Mouse (Mus musculus) forebrain, postnatal 0 days (tissue): ENCODE measurements around the gene Mpp1. TPM values are rescaled to one million over a fixed set of nuclear protein-coding genes. Genes with fewer than 3 reads are reported as not detected.

ENCODE experiments used
- ATAC-seq: fragments of 200-750 bp; cut with Nextera tagmentation; 2 replicates; pipeline ENCODE4 v1.8.0; 2017; ENCODE audit warnings: mild to moderate bottlenecking, moderate library complexity
- DNase-seq: peaks from one replicate; pipeline ENCODE4 v3.0.0-alpha.2; 2015
- H3K27ac ChIP-seq: fragments of 300-500 bp; sonication (generic); 2 replicates; pipeline ENCODE4 v1.5.1; 2014; ENCODE audit warnings: low read depth, mild to moderate bottlenecking, antibody characterized with exemption, low read length, moderate library complexity, mixed read lengths
- H3K27me3 ChIP-seq: fragments of 300-500 bp; sonication (generic); 2 replicates; pipeline ENCODE4 v1.6.1; 2014; ENCODE audit warnings: mild to moderate bottlenecking, low read length, mixed read lengths; ENCODE audit not compliant: insufficient read depth
- H3K36me3 ChIP-seq: fragments of 300-500 bp; sonication (generic); 2 replicates; pipeline ENCODE4 v1.6.1; 2014; ENCODE audit warnings: mild to moderate bottlenecking, moderate library complexity; ENCODE audit not compliant: insufficient read depth
- H3K4me1 ChIP-seq: fragments of 300-500 bp; sonication (generic); 2 replicates; pipeline ENCODE4 v1.6.1; 2014; ENCODE audit warnings: antibody characterized with exemption; ENCODE audit not compliant: insufficient read depth
- H3K4me2 ChIP-seq: fragments of 300-500 bp; sonication (generic); 2 replicates; pipeline ENCODE4 v1.6.1; 2014; ENCODE audit warnings: low read depth, mild to moderate bottlenecking, moderate library complexity
- H3K4me3 ChIP-seq: fragments of 300-500 bp; sonication (generic); 2 replicates; pipeline ENCODE4 v1.5.1; 2014; ENCODE audit warnings: low read depth, low read length, mixed read lengths
- H3K9ac ChIP-seq: fragments of 300-500 bp; sonication (generic); 2 replicates; pipeline ENCODE4 v1.6.1; 2014; ENCODE audit warnings: mild to moderate bottlenecking
- H3K9me3 ChIP-seq: fragments of 300-500 bp; sonication (generic); 2 replicates; pipeline ENCODE4 v1.6.1; 2016; ENCODE audit warnings: low read length
- CTCF ChIP-seq: sonication (generic); IDR thresholded peaks from 2 replicates; pipeline ENCODE4 v1.5.1; 2016; ENCODE audit warnings: antibody characterized with exemption, control low read depth, low read depth
- WGBS: fragments of 180-500 bp; shearing (Covaris S2); extraction: QIAGEN DNeasy Blood & Tissue Kit; methylation state at CpG from one replicate; pipeline ENCODE4 v1.1.7; 2014; 5-methylcytosine and 5-hydroxymethylcytosine counted together
- polyA plus RNA-seq: library from polyadenylated mRNA; unstranded; fragments of >200 nt; fragmentation: Nextera tagmentation; extraction: Ambion mirVana; gene quantifications from 2 replicates; pipeline ENCODE4 v1.2.1, GENCODE M21; 2015
- total RNA-seq: library from RNA; depleted of rRNA; stranded (reverse); fragments of >200 nt; gene quantifications from 2 replicates; pipeline ENCODE4 v1.2.3, GENCODE M21; 2014

Mpp1 gene
- total and polyA plus RNA-seq, 2 experiments from 2014 or later: 17.1 to 25.5 TPM

DNA sequence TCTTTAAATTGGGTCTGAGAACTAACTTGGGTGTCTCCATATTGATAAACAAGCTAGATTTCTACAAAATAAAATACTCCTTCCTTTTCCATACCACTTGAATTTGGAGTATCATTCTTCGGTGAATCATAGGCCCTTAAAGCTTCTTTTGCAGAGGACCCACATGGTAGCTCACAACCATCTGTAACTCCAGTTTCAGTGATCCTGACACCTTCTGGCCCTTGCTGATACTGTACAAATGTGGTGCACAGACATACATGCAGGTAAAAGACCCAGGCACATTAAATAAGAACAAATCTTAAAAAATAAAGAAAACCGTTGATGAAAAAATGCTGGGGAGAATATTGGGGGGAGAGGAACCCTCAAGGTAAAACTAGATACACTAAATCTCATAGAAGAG lies 7.4 kb upstream of the Mpp1 start:
- H3K4me3 ChIP-seq: no peak overlapping the region
- ATAC-seq (no peak), DNase-seq (no peak)
- H3K4me2 ChIP-seq: no peak overlapping the region
- no peaks in the 10 kb centered on the region for H3K4me1 ChIP-seq
- H3K27ac ChIP-seq: no peak overlapping the region
- 95% methylated on average over 2 of the region's 2 CpGs for WGBS
- H3K36me3 ChIP-seq: no peaks in the 10 kb centered on the region
- no peaks in the 10 kb centered on the region for H3K9me3 ChIP-seq
- no peak overlapping the region for H3K9ac ChIP-seq
- H3K27me3 ChIP-seq: no peaks in the 10 kb centered on the region
- TF ChIP-seq CTCF: no peak

DNA sequence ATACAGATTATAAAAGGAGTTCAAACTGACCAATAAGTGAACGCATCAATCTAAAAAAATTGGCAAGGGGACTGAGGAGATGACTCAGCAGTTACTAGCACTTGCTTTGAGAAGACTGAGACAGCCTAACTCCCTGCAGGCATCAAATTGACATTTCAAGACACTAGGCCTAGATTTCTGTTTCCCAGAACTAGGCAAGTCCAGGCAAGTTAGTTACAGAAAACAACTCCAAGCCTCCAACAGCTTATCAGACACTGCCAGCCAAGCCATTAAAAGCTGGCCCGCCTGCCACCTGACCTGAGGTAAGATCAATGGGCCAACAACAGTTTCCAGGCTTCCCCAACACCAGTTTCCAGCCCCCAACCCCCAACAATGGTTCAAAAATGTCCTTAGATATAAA lies 6.9 kb upstream of the Mpp1 start:
- Histone ChIP-seq H3K4me2 (no peak overlapping the region), H3K4me1 (no peaks in the 10 kb centered on the region), H3K4me3 (no peak overlapping the region), H3K9me3 (no peaks in the 10 kb centered on the region), H3K9ac (no peak overlapping the region), H3K27ac (no peak overlapping the region), H3K27me3 (no peaks in the 10 kb centered on the region), H3K36me3 (no peaks in the 10 kb centered on the region)
- no peak for DNase-seq
- WGBS: 88% methylated on average over 2 of the region's 2 CpGs
- no peak for ATAC-seq
- no peak for TF ChIP-seq CTCF

DNA sequence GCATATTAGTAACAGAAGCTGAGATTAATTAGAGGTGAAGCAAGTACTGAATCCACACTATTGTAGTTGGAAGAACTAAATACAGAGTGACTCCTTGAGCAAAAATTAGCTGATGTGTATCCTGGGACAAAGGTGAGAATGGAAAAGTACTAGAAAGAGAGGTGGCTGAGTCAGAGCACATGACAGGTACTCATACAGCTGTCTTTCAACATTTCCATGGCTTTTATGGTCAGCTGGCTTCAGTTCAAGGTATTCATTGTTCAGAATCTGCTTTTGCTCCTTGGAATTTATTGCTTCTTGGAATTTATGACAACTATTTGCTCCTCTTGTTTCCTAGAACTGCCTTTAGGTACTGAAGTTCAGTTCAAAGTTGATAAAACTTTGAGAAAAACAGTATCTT lies 6.1 kb upstream of the Mpp1 start:
- H3K4me1 ChIP-seq: no peaks in the 10 kb centered on the region
- H3K9me3 ChIP-seq: no peaks in the 10 kb centered on the region
- H3K4me3 ChIP-seq: no peak overlapping the region
- ATAC-seq (no peak), DNase-seq (no peak)
- no peak for TF ChIP-seq CTCF
- H3K27ac ChIP-seq: no peak overlapping the region
- H3K4me2 ChIP-seq: no peak overlapping the region
- no peaks in the 10 kb centered on the region for H3K27me3 ChIP-seq
- no peak overlapping the region for H3K9ac ChIP-seq
- H3K36me3 ChIP-seq: no peaks in the 10 kb centered on the region

DNA sequence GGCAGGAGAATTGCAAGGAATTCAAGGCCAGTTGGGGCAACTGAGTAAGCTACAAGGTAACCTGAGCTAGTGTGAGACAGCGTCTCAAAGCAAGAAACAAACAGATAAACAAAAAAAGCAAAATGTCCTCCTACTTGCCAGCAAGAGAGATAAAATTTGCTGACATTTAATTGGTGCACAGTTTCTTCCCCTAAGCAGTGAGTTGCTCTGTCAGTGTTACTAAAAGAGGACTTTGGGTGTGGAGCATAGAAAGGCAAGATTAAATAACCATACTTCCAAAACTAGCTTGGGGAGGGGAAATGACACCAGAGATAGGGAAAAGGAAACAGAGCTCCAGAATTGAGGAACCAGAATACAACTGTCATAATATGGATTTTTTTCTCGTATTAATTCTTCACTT lies 1.3 kb downstream of the Mpp1 start:
- Histone ChIP-seq H3K4me2 (no peak overlapping the region), H3K9ac (no peak overlapping the region), H3K4me3 (no peak overlapping the region), H3K4me1 (no peaks in the 10 kb centered on the region), H3K27ac (no peak overlapping the region), H3K9me3 (no peaks in the 10 kb centered on the region), H3K27me3 (no peaks in the 10 kb centered on the region), H3K36me3 (no peaks in the 10 kb centered on the region)
- no peak for DNase-seq
- no peak for TF ChIP-seq CTCF
- WGBS: 69% methylated on average over 2 of the region's 2 CpGs
- ATAC-seq: no peak

DNA sequence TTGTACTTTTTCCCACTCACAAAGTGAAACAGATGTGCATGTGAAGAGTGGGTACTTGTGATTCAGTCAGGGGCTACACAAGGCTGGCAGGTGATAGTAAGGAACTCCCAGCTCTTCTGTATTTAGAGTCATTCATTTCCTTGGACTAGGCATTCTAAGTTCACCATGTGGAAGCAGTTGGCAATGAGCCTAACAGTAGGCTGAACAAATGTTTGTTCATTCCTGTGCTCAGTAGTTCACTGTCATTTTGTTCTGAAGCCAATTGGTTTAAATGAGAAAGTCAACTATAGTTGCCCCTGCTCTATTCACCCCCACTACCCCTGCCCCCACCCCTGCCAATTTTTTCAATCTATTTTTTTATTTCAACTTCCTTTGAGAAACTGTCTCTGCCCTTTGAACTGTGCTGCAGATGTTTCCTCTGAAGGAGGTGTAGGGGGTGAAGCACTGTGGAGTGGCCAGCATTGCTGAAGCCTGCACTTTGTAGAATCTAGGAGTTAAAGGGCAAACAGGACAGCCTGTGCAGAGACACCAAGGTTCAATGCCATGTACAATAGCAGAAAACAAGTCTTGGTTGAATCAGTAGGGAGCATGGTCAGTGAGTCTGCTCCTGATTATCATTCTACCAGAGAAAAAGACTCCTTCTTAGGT lies 2.4 kb downstream of the Mpp1 start:
- Histone ChIP-seq H3K27ac (no peak overlapping the region), H3K4me3 (no peak overlapping the region), H3K4me1 (no peaks in the 10 kb centered on the region), H3K27me3 (no peaks in the 10 kb centered on the region), H3K9me3 (no peaks in the 10 kb centered on the region), H3K4me2 (no peak overlapping the region), H3K36me3 (no peaks in the 10 kb centered on the region), H3K9ac (no peak overlapping the region)
- DNase-seq: no peak
- ATAC-seq: no peak
- TF ChIP-seq CTCF: no peak

DNA sequence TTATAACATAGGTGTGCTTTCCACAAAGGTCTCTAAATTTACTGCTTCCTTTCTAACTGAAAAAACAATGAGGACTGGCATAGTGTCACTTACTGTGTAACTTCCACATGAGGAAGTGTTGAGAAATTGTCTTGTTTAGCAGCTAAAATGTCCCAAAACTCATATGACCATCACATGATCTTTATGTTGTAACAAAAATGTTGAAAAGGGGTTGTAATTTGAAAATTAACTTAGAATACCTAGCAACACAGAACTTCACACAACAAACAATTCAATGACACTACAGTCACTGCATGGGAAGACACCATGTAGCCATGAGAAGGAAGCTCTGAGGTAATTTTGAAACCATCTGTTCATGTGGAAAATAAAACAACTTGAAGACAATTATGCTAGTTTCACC lies 3.9 kb downstream of the Mpp1 start:
- DNase-seq (no peak), ATAC-seq (no peak)
- Histone ChIP-seq H3K4me3 (no peak overlapping the region), H3K36me3 (no peaks in the 10 kb centered on the region), H3K4me1 (no peaks in the 10 kb centered on the region), H3K27me3 (no peaks in the 10 kb centered on the region), H3K9me3 (no peaks in the 10 kb centered on the region), H3K27ac (no peak overlapping the region), H3K9ac (no peak overlapping the region), H3K4me2 (no peak overlapping the region)
- no peak for TF ChIP-seq CTCF

DNA sequence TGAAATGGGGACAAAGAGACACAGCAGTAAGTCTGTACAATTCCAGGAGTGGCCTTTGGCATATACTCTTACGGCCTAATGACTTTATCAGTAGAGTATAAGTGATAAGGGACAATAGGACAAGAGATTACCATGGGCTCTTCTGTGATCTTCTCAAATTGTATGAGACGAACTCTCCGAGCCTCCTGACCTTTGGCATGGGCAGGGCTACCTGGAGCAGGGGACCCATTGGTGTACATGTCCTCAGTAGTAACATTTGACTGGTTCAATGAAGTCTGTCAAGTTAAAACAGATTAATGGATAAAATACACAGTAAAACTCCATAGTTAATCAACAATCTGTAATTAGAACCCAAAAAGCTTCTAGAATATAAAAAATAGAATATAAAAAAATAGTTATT lies 5.2 kb downstream of the Mpp1 start:
- DNase-seq (no peak), ATAC-seq (no peak)
- TF ChIP-seq CTCF: no peak
- H3K4me3 ChIP-seq: no peak overlapping the region
- H3K36me3 ChIP-seq: no peaks in the 10 kb centered on the region
- no peaks in the 10 kb centered on the region for H3K9me3 ChIP-seq
- no peak overlapping the region for H3K4me2 ChIP-seq
- 93% methylated on average over 3 of the region's 3 CpGs for WGBS
- H3K4me1 ChIP-seq: no peaks in the 10 kb centered on the region
- H3K27ac ChIP-seq: no peak overlapping the region
- no peaks in the 10 kb centered on the region for H3K27me3 ChIP-seq
- no peak overlapping the region for H3K9ac ChIP-seq

DNA sequence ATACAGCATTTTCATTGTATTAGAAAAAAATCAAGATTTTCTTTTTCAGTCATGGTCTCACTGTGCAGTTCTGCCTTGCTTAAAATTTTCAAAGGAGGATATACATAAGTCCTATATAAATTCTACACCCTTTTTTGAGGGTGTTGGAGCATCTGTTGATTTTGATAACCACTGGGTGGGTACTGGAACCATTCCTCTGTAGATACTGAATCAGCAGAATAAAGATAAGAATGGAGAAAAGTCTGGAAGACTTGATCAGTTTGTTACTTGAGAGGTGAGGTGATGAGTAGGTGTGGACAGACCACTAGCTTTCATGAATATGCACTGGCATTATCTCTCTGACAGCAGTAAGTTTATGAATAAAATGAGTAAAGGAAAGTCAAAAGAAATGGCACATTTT lies 15.3 kb downstream of the Mpp1 start:
- no peak for TF ChIP-seq CTCF
- no peak for ATAC-seq
- H3K4me2 ChIP-seq: no peak overlapping the region
- H3K27me3 ChIP-seq: no peaks in the 10 kb centered on the region
- H3K9ac ChIP-seq: no peak overlapping the region
- no peaks in the 10 kb centered on the region for H3K9me3 ChIP-seq
- no peak overlapping the region for H3K4me3 ChIP-seq
- H3K27ac ChIP-seq: no peak overlapping the region
- H3K36me3 ChIP-seq: no peaks in the 10 kb centered on the region
- no peak for DNase-seq
- no peaks in the 10 kb centered on the region for H3K4me1 ChIP-seq
